Mouse (Mus musculus) spleen, adult 2 months (tissue): ENCODE data around the gene Mpi.

Source experiments
- CTCF ChIP-seq: fragments of 200-500 bp; IDR thresholded peaks from 2 replicates; pipeline ENCODE4 v1.5.1; 2011; ENCODE audit warnings: mild to moderate bottlenecking, inconsistent platforms; ENCODE audit not compliant: insufficient read depth, insufficient read length, insufficient replicate concordance; ENCODE audit errors: extremely low read depth
- POLR2A ChIP-seq: fragments of 200-500 bp; IDR thresholded peaks from 2 replicates; pipeline ENCODE4 v1.6.1; 2011; ENCODE audit warnings: low read depth, low read length, inconsistent platforms

- TF ChIP-seq CTCF (no peak), POLR2A (no peak)
Measured at GRCm38 (mm10) chr9:57547869-57548268, 4.7 kb downstream of the Mpi start.
